Mouse (Mus musculus): ENCODE data around the gene Gm9803.

DNA sequence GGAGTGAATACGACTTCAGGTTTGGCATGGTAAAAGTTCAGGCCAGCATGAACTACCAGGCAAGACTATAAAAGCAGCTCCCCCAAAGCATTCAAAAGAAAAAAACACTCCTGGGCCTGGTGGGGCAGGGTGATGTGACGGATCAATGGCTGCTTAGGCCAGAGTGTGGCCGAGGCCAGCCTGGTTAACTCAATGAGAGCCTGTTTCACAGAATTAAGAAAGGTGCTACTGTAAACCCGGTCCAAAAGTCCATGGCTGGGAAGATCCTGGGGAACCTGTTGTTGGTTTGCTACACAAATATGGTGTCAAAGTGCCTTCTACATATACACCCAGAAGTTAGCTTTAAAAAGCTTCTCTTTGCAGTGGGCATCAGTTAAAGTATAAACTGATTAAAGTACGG, 14.9 kb downstream of the Gm9803 start:
- TF ChIP-seq POLR2A (IDR thresholded peaks at IDR 0.05; ENCODE audit: extremely low read depth, insufficient read depth, low read length) (no peak), CTCF (IDR thresholded peaks at IDR 0.05; ENCODE audit: extremely low read depth, insufficient read depth, low read length) (no peak)

All from cortical plate, adult 2 months (tissue).